Mouse (Mus musculus) G1E (cell line): ENCODE measurements around the gene Lrr1.
"Not testable (repeated sequence)": the region's sequence is repeated elsewhere in the genome, so short reads cannot be mapped to it uniquely, and the experiment has no call there.

Experiments
- CTCF ChIP-seq: IDR thresholded peaks from 2 replicates; pipeline ENCODE4 v1.5.1; 2012; ENCODE audit warnings: low read depth, low read length, inconsistent platforms, mixed read lengths
- GATA1 ChIP-seq: IDR thresholded peaks from 2 replicates; pipeline ENCODE4 v1.6.1; 2012; ENCODE audit warnings: borderline replicate concordance, low read length, inconsistent platforms, mixed read lengths

- TF ChIP-seq CTCF, GATA1: not testable (repeated sequence)
These were observed 9.6 kb upstream of the Lrr1 start, which contains the start of gene Rps29 for GRCm38 (mm10) chr12:69158765-69159577.
